Mouse (Mus musculus) liver, embryonic 14.5 days (tissue): ENCODE results near the gene Col20a1. TPM values are rescaled to one million over a fixed set of nuclear protein-coding genes. Genes with fewer than 3 reads are reported as not detected.

Experiments
- ATAC-seq: fragments of 200-750 bp; cut with Nextera tagmentation; 2 replicates; pipeline ENCODE4 v1.8.0; 2017; ENCODE audit warnings: moderate number of reproducible peaks, mild to moderate bottlenecking, moderate library complexity; ENCODE audit not compliant: insufficient read depth
- DNase-seq, 3 experiments: peaks; one replicate each; pipeline ENCODE4 v3.0.0-alpha.2; 2012 to 2013; ENCODE audit warnings: low read depth in 3 of 3, low spot score in 3 of 3
- H3K27ac ChIP-seq: fragments of 300-500 bp; sonication (generic); 2 replicates; pipeline ENCODE4 v1.5.1; 2014; ENCODE audit warnings: moderate library complexity, mild to moderate bottlenecking, control low read depth, inconsistent platforms
- H3K27me3 ChIP-seq: fragments of 300-500 bp; sonication (generic); 2 replicates; pipeline ENCODE4 v1.6.1; 2014; ENCODE audit warnings: mild to moderate bottlenecking, low read length, moderate library complexity; ENCODE audit not compliant: control insufficient read depth, insufficient read depth
- H3K36me3 ChIP-seq: fragments of 300-500 bp; sonication (generic); replicated peaks from 2 replicates; pipeline ENCODE4 v1.6.1; 2014; ENCODE audit warnings: low read depth; ENCODE audit not compliant: control insufficient read depth, insufficient read depth
- H3K4me1 ChIP-seq, 2 experiments: fragments of 200-500 bp in 1 of 2; fragments of 300-500 bp in 1 of 2; sonication (generic) in 1 of 2; replicated peaks; 2 replicates each; pipeline ENCODE4 v1.6.1; 2012 to 2014; ENCODE audit warnings: antibody characterized with exemption in 1 of 2, inconsistent platforms in 1 of 2, low read length in 1 of 2; ENCODE audit not compliant: control insufficient read depth in 2 of 2, insufficient read depth in 2 of 2
- H3K4me2 ChIP-seq: fragments of 300-500 bp; sonication (generic); 2 replicates; pipeline ENCODE4 v1.6.1; 2014; ENCODE audit warnings: low read depth, mild to moderate bottlenecking, control low read depth, moderate library complexity
- H3K4me3 ChIP-seq, 2 experiments: fragments of 200-500 bp in 1 of 2; fragments of 300-500 bp in 1 of 2; sonication (generic) in 1 of 2; 2 replicates each; pipeline ENCODE4 v1.5.1; 2012 to 2014; ENCODE audit warnings: low read depth in 2 of 2, low read length in 2 of 2, mild to moderate bottlenecking in 2 of 2, control low read depth in 1 of 2, inconsistent platforms in 1 of 2, moderate library complexity in 1 of 2; ENCODE audit not compliant: insufficient read depth in 1 of 2
- H3K9ac ChIP-seq: fragments of 300-500 bp; sonication (generic); replicated peaks from 2 replicates; pipeline ENCODE4 v1.6.1; 2014; ENCODE audit warnings: mild to moderate bottlenecking, control low read depth, moderate library complexity
- H3K9me3 ChIP-seq: fragments of 300-500 bp; sonication (generic); 2 replicates; pipeline ENCODE4 v1.6.1; 2016; ENCODE audit warnings: low read length, mixed read lengths; ENCODE audit not compliant: control insufficient read depth
- CTCF ChIP-seq: IDR thresholded peaks from 2 replicates; pipeline ENCODE4 v1.5.1; 2016; ENCODE audit warnings: antibody characterized with exemption, low read depth, control low read depth
- EP300 ChIP-seq: IDR thresholded peaks from 2 replicates; pipeline ENCODE4 v1.6.1; 2016; ENCODE audit warnings: antibody characterized with exemption, low read depth
- WGBS: fragments of 180-500 bp; shearing (Covaris S2); extraction: QIAGEN DNeasy Blood & Tissue Kit; methylation state at CpG from one replicate; pipeline ENCODE4 v1.1.7; 2014; ENCODE audit not compliant: insufficient replicate concordance; 5-methylcytosine and 5-hydroxymethylcytosine counted together
- polyA plus RNA-seq, 2 experiments: library from polyadenylated mRNA; depleted of rRNA in 1 of 2; stranded (reverse) in 1 of 2; unstranded in 1 of 2; fragments of >200 nt; fragmentation: Nextera tagmentation in 1 of 2; extraction: Ambion mirVana in 1 of 2; gene quantifications; 2 replicates each; pipeline versions ENCODE4 v1.2.1 to v1.2.3; 2012 to 2014

Gene Col20a1
- polyA plus RNA-seq (2012; rRNA removed) (0.11 and 0.20 TPM in 2 replicates), polyA plus RNA-seq (2014; fragmentation: Nextera tagmentation; extraction: Ambion mirVana) (0.04 TPM in 1 of 2 replicates, not detected in the other)

GRCm38 (mm10) chr2:180986449-180986848 is at the start of gene Col20a1:
Gene Col20a1 (plus strand): TSS chr2:180986535.
- Histone ChIP-seq H3K4me1 (no peaks in the 10 kb centered on the region), H3K27ac (no peak within 1 kb of the TSS), H3K4me3 (no peak within 1 kb of the TSS), H3K27me3 (no peaks in the 10 kb centered on the region), H3K4me2 (no peak within 1 kb of the TSS), H3K9me3 (no peaks in the 10 kb centered on the region), H3K36me3 (peaks cover 3% of the 10 kb centered on the region; the same call in 1 of the 2 replicates), H3K9ac (no peak within 1 kb of the TSS)
- TF ChIP-seq EP300 (no peak), CTCF (no peak)
- ATAC-seq (no peak), DNase-seq (no peak)
- 50% methylated on average over 2 of the region's 2 CpGs for WGBS

GRCm38 (mm10) chr2:180940187-180940586 is 46.1 kb upstream of the Col20a1 start:
- H3K36me3 ChIP-seq, result no peaks in the 10 kb centered on the region
- no peaks in the 10 kb centered on the region for H3K9me3 ChIP-seq
- H3K4me2 ChIP-seq, result no peak overlapping the region
- H3K9ac ChIP-seq, result no peak overlapping the region
- no peak overlapping the region for H3K4me3 ChIP-seq
- no peak for ATAC-seq
- no peak for TF ChIP-seq EP300
- TF ChIP-seq CTCF, result no peak
- H3K27me3 ChIP-seq, result no peaks in the 10 kb centered on the region
- DNase-seq, result no peak
- H3K4me1 ChIP-seq, result no peaks in the 10 kb centered on the region
- no peak overlapping the region for H3K27ac ChIP-seq

- DNase-seq, result no peak
- H3K4me1 ChIP-seq, result no peaks in the 10 kb centered on the region
- no peaks in the 10 kb centered on the region for H3K9me3 ChIP-seq
- H3K9ac ChIP-seq, result no peak overlapping the region
- H3K27ac ChIP-seq, result no peak overlapping the region
- ATAC-seq, result no peak
- no peaks in the 10 kb centered on the region for H3K27me3 ChIP-seq
- H3K4me3 ChIP-seq, result no peak overlapping the region
- H3K4me2 ChIP-seq, result no peak overlapping the region
- TF ChIP-seq EP300 (no peak), CTCF (no peak)
- no peaks in the 10 kb centered on the region for H3K36me3 ChIP-seq
Observed at GRCm38 (mm10) chr2:180941869-180942268, 44.5 kb upstream of the Col20a1 start.

- ATAC-seq, result no peak
Observed at GRCm38 (mm10) chr2:180949947-180950346, 36.4 kb upstream of the Col20a1 start.

GRCm38 (mm10) chr2:180952731-180953171 is 33.6 kb upstream of the Col20a1 start:
- 21% methylated on average over 9 of the region's 9 CpGs for WGBS
- H3K4me2 ChIP-seq, result no peak overlapping the region
- no peak for DNase-seq

More at GRCm38 (mm10) chr2:180949947-180950346, 36.4 kb upstream of the Col20a1 start:
- Histone ChIP-seq H3K9me3 (no peaks in the 10 kb centered on the region), H3K4me2 (no peak overlapping the region), H3K27ac (no peak overlapping the region), H3K9ac (no peak overlapping the region), H3K4me1 (no peaks in the 10 kb centered on the region), H3K4me3 (no peak overlapping the region), H3K36me3 (no peaks in the 10 kb centered on the region), H3K27me3 (peaks cover 27% of the 10 kb centered on the region)
- TF ChIP-seq CTCF, result no peak
- TF ChIP-seq EP300, result no peak
- no peak for DNase-seq
- WGBS, result 25% methylated on average over 1 of the region's 1 CpGs

More at GRCm38 (mm10) chr2:180952731-180953171, 33.6 kb upstream of the Col20a1 start:
- Histone ChIP-seq H3K9ac (no peak overlapping the region), H3K4me1 (no peaks in the 10 kb centered on the region), H3K36me3 (no peaks in the 10 kb centered on the region), H3K9me3 (no peaks in the 10 kb centered on the region), H3K4me3 (no peak overlapping the region), H3K27me3 (peaks cover 40% of the 10 kb centered on the region), H3K27ac (no peak overlapping the region)
- ATAC-seq, result no peak
- no peak for TF ChIP-seq CTCF
- no peak for TF ChIP-seq EP300
